Mouse (Mus musculus): ENCODE measurements at regions not wholly inside any gene's neighbourhood (a gene's known extent, or its start where the extent isn't known, plus 50 kb on each side); places are given as distances from the start of the nearest gene placed in this dataset.
"Not testable (repeated sequence)": the region's sequence is repeated elsewhere in the genome, so short reads cannot be mapped to it uniquely, and the experiment has no call there.

DNA sequence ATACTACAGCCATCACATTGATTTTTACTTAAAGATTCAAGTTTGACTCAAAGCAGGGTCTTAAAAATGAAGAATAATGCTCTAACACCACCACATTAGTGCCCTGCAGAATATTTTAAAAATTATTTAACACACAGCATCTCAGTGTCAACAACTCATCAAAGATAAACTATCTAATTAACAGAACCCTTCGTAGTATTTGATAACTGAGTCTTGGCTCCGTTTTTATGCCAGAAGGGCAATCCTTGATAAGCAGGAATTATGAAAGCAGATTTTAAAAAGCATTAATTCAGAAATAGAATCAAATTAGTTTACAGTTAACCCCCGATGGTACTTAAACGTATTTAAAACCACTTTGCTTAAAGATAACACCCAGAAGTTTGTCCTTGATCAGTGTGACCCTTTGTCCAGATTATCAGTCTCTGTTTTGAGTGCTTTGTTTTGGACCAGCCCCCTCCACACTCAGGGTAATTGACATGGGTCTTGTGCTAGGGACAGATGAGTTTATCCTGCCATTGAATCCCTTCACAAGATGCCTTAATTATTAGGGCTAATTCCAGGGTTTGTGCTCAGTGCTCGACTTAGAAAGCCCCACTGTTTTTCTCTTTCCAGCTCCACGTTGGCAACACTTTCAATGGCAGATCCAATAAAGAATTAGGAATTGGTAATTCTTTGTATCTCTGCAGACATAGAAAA lies 69.4 kb upstream of the Dph6 start:
- no peak overlapping the region for H3K27ac ChIP-seq (replicated peaks)
- H3K4me2 ChIP-seq: no peak overlapping the region
- no peak for ATAC-seq (ENCODE audit: extremely low read depth, insufficient number of reproducible peaks, low FRiP score, low TSS enrichment)
- 0 out of 2 replicates have a peak, but pooled peaks cover 5% of the 10 kb centered on the region for H3K4me1 ChIP-seq
- H3K27me3 ChIP-seq (replicated peaks): no peaks in the 10 kb centered on the region
- H3K9me3 ChIP-seq: no peaks in the 10 kb centered on the region
- no peak overlapping the region for H3K9ac ChIP-seq
- no peaks in the 10 kb centered on the region for H3K36me3 ChIP-seq
- H3K4me3 ChIP-seq: no peak overlapping the region
- WGBS: 38% methylated on average over 6 of the region's 6 CpGs

DNA sequence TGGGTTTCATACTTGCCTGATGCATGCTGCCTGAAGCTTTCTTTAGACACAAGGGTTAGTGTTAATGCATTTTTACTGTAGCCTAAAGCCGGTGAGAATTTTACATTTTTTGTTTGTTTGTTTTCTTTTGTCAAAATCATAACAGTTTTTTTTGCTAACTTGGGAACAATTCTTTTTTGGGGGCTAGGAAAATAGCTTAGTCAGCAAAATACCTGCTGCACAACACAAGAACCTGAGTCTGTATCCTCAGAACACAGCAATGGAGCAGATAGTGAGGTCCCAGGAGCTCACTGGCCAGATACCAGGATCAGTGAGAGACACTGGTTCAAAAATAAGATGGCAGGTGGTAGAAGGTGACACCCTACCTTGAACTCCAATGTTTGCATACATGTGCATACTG lies 72.4 kb upstream of the Dph6 start:
- no peak overlapping the region for H3K9ac ChIP-seq
- 0 out of 2 replicates have a peak, but pooled peaks cover 5% of the 10 kb centered on the region for H3K4me1 ChIP-seq
- H3K4me2 ChIP-seq: no peak overlapping the region
- H3K27ac ChIP-seq (replicated peaks): no peak overlapping the region
- no peaks in the 10 kb centered on the region for H3K27me3 ChIP-seq (replicated peaks)
- no peak overlapping the region for H3K4me3 ChIP-seq
- no peaks in the 10 kb centered on the region for H3K36me3 ChIP-seq
- no peaks in the 10 kb centered on the region for H3K9me3 ChIP-seq
- ATAC-seq (ENCODE audit: extremely low read depth, insufficient number of reproducible peaks, low FRiP score, low TSS enrichment): no peak
- 93% methylated on average over 1 of the region's 1 CpGs for WGBS

DNA sequence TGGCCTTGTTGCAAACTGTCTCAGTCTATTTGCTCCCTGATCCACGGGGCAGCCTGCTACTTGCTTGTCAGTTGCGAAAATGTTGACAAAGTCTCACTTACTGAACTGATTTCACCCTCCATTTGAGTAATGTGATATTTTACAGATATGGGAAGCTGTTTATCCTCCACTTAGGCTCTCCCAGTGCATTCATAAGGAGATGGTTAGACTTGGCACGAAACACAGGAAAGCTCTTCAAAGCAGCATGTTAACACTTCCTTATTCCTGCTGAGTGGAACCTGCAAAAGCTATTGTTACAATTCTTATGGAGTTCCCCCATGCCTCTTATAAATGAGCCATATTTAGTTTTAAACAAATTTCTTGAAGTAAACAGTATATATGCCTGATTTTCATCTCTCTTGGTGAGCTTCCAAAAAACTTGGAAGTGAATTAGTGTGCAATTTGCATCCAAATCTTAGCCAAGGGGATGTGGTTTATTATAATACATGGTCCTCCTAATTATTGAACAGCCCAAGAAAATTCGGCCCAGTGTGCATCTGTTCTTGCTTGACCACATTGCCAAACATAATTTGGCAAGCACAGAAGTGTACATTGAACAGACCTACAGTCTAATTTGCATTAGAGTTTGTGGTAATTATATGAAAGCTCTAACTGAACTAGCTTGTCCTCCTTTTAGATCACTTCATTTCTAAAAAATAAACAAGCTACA lies 80.3 kb upstream of the Dph6 start:
- no peak overlapping the region for H3K27ac ChIP-seq (replicated peaks)
- H3K9me3 ChIP-seq: no peaks in the 10 kb centered on the region
- H3K4me1 ChIP-seq: peaks cover 4% of the 10 kb centered on the region; the same call in 1 of the 2 replicates
- no peak overlapping the region for H3K9ac ChIP-seq
- 37% methylated on average over 4 of the region's 4 CpGs for WGBS
- ATAC-seq (ENCODE audit: extremely low read depth, insufficient number of reproducible peaks, low FRiP score, low TSS enrichment): no peak
- H3K4me3 ChIP-seq: no peak overlapping the region
- no peaks in the 10 kb centered on the region for H3K27me3 ChIP-seq (replicated peaks)
- no peak overlapping the region for H3K4me2 ChIP-seq
- H3K36me3 ChIP-seq: no peaks in the 10 kb centered on the region

DNA sequence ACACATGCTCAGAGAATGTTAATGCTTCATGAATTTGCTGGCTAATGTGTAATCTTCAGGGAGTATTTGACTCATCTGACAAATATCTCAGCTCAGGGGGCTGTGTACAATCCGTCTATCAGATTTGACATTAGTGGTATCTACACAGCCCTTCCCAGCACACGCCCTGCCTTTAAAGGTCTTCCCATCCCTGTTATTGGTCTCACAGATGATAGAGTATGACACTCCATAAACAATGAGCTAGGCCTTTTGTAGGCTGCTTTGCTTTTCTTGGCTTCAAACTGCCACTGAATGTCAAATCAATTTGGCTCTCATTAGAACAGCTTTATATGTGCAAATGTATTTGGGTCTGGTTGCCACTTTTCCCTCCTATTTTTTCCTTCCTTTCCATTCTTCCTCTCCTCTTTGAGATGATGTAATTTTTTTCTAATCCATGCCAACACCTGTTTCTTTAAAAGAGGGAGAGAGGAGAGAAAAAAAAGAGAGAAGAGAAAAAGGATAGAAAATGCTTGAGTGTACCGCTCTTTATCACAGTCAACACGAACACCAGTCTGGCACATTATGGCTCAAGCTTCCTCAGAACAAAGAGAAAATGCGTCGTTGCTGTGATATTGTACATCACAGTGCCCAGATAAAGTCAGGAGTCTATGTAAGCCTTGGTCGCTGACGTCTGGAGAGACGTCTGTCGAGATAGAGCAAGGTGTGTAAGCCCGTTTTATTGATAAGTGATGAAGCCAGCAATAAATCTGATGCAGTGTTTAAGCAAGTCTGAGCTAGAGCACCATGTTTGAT lies 84.9 kb upstream of the Dph6 start:
- no peaks in the 10 kb centered on the region for H3K9me3 ChIP-seq
- ATAC-seq (ENCODE audit: extremely low read depth, insufficient number of reproducible peaks, low FRiP score, low TSS enrichment): no peak
- no peaks in the 10 kb centered on the region for H3K27me3 ChIP-seq (replicated peaks)
- 0 out of 2 replicates have a peak overlapping the region, but pooled peaks have one; percentile 16 for H3K4me2 ChIP-seq
- peaks cover 4% of the 10 kb centered on the region; the same call in 1 of the 2 replicates for H3K4me1 ChIP-seq
- 0 out of 2 replicates have a peak overlapping the region, but pooled peaks have one; percentile 28 for H3K27ac ChIP-seq (replicated peaks)
- H3K4me3 ChIP-seq: no peak overlapping the region
- 42% methylated on average over 11 of the region's 11 CpGs for WGBS
- no peak overlapping the region for H3K9ac ChIP-seq
- no peaks in the 10 kb centered on the region for H3K36me3 ChIP-seq

DNA sequence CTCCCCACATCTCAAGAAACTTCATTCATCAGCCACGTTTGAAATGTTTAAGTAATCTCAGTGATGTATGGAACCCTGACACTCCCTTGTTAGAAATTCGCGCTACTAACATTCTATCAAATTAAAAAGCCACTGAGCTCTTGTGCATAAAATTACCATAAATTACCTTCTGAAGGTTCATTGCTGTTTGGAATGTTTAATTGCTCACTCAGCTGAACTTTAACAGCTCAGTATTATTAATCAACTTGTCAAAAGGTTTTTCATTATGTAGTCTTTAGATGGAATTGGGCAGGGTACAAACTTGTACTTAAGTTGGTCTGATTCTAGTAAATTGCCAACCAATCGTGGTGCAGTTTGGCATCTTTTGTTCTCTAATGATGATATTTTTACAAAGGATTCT lies 108.5 kb upstream of the Dph6 start:
- Histone ChIP-seq H3K9me3 (no peaks in the 10 kb centered on the region), H3K4me3 (no peak overlapping the region), H3K9ac (no peak overlapping the region), H3K27me3 (replicated peaks) (no peaks in the 10 kb centered on the region), H3K36me3 (no peaks in the 10 kb centered on the region), H3K4me2 (no peak overlapping the region), H3K27ac (replicated peaks) (no peak overlapping the region), H3K4me1 (no peaks in the 10 kb centered on the region)
- no peak for ATAC-seq (ENCODE audit: extremely low read depth, insufficient number of reproducible peaks, low FRiP score, low TSS enrichment)
- WGBS: 73% methylated on average over 4 of the region's 4 CpGs

DNA sequence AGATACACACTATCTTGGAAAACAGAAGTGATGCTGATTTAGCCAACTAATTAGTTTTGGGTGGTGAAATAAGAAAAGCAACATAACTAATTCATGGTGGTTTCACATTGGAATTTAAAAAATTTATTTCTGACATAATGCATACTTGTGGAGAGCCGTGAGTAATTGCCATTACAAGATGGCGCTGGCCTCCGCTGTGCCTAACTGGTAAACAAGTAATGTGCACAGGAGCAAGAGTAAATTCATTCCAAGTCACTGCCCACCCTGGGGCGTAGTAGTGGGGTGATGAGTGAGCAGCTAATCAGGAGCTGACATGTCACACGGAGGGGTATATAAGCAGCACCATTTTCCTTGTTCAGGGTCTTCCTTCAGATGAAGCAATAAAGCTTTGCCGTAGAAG lies 119.0 kb upstream of the Dph6 start:
- WGBS: 77% methylated on average over 6 of the region's 6 CpGs
- not testable (repeated sequence) for H3K4me3 ChIP-seq; H3K27me3 ChIP-seq (replicated peaks); H3K4me1 ChIP-seq; H3K9ac ChIP-seq; ATAC-seq (ENCODE audit: extremely low read depth, insufficient number of reproducible peaks, low FRiP score, low TSS enrichment); H3K9me3 ChIP-seq; H3K36me3 ChIP-seq; H3K27ac ChIP-seq (replicated peaks); H3K4me2 ChIP-seq

DNA sequence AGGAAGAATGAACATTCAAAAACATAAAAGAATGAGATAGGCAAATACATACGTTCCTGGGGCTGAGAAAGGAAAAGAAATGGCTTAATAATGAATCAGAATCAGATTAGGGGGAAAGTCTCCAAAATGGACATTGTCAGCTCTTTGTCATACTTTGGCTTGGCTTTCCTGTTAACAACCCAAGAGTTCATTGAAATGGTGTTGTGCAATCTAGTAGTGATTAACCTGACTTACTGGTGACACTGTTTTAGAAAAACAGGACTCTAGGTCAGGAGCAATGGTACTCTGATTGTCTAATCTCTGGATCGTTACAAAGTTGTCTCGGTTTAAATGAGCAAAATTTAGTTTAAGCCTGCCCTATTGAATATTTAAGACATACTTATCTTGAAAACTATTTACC lies 119.5 kb upstream of the Dph6 start:
- 73% methylated on average over 3 of the region's 3 CpGs for WGBS

DNA sequence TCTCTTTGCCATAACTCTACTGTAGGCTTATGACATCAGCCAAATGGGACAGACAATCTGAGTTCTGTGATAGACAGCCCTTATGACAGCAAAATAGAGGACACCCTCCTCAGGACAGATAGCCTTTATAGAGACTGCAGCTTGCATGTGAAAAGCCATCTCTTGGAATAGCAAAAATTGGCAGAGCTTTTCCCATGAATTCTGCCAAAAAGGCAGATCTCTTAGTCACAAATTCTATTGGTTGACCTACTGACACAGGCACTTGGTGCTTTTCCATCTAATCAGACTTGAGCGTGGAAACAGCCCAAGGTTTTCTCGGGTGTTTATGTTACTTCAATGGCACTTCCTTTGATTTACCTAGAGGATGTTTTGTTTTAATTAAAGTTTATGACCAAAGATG lies 120.8 kb upstream of the Dph6 start:
- Histone ChIP-seq H3K9me3 (no peaks in the 10 kb centered on the region), H3K4me2 (no peak overlapping the region), H3K27me3 (replicated peaks) (no peaks in the 10 kb centered on the region), H3K9ac (no peak overlapping the region), H3K4me3 (no peak overlapping the region), H3K27ac (replicated peaks) (0 out of 2 replicates have a peak overlapping the region, but pooled peaks have one; percentile 32), H3K36me3 (no peaks in the 10 kb centered on the region), H3K4me1 (no peaks in the 10 kb centered on the region)
- ATAC-seq (ENCODE audit: extremely low read depth, insufficient number of reproducible peaks, low FRiP score, low TSS enrichment): no peak
- 52% methylated on average over 2 of the region's 2 CpGs for WGBS

More for the DNA sequence above, 119.5 kb upstream of the Dph6 start:
- no peak for ATAC-seq (ENCODE audit: extremely low read depth, insufficient number of reproducible peaks, low FRiP score, low TSS enrichment)
- Histone ChIP-seq H3K4me3 (no peak overlapping the region), H3K4me1 (no peaks in the 10 kb centered on the region), H3K4me2 (no peak overlapping the region), H3K9ac (no peak overlapping the region), H3K27ac (replicated peaks) (no peak overlapping the region), H3K36me3 (no peaks in the 10 kb centered on the region), H3K27me3 (replicated peaks) (no peaks in the 10 kb centered on the region), H3K9me3 (no peaks in the 10 kb centered on the region)

DNA sequence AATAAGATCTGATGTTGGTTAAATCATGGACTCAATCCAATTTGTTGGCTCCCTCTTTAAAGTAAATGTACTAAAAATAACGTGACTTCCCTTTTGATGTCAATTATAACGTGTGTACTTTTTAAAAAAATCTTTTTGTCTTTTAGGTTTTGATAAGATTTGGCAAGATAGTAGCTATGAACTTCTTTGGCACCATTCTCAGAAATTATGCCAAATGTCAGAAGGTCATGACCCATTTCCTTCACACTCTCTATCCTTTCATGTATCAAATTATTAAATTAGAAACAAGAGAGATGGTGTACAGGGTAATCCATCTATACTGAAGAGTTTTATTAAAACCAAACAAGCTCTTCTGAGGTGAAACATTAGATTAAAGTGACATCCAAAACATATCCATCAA lies 121.4 kb upstream of the Dph6 start:
- Histone ChIP-seq H3K36me3 (no peaks in the 10 kb centered on the region), H3K4me3 (no peak overlapping the region), H3K9ac (no peak overlapping the region), H3K4me2 (no peak overlapping the region), H3K27ac (replicated peaks) (no peak overlapping the region), H3K4me1 (no peaks in the 10 kb centered on the region), H3K27me3 (replicated peaks) (no peaks in the 10 kb centered on the region), H3K9me3 (no peaks in the 10 kb centered on the region)
- ATAC-seq (ENCODE audit: extremely low read depth, insufficient number of reproducible peaks, low FRiP score, low TSS enrichment): no peak
- 57% methylated on average over 2 of the region's 2 CpGs for WGBS

DNA sequence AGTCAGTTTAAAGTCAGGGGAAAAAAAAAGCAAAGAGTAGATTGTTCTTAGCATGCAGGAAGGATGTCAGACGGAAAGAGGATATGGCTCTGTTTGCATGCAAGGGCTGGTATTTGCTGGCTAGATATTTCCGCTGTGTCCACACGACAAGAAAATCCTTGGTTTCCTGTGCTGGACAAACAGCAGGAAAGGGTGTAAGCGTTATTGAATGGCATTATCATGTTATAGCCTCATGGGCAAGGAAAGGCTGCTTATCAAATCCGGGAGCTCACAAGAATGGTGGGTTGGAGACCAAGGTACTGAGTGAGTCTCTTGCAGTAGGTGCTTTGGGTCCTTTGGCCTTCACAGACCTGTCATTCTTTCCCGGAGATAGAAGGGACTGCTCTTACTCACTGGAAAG lies 127.7 kb upstream of the Dph6 start:
- Histone ChIP-seq H3K9ac (no peak overlapping the region), H3K36me3 (no peaks in the 10 kb centered on the region), H3K4me1 (peaks cover 7% of the 10 kb centered on the region), H3K27me3 (replicated peaks) (no peaks in the 10 kb centered on the region), H3K27ac (replicated peaks) (peak overlapping the region; percentile 64), H3K9me3 (no peaks in the 10 kb centered on the region), H3K4me2 (no peak overlapping the region), H3K4me3 (no peak overlapping the region)
- WGBS: 49% methylated on average over 6 of the region's 6 CpGs
- peak; percentile 51; the same call in 1 of the 2 replicates for ATAC-seq (ENCODE audit: extremely low read depth, insufficient number of reproducible peaks, low FRiP score, low TSS enrichment)

DNA sequence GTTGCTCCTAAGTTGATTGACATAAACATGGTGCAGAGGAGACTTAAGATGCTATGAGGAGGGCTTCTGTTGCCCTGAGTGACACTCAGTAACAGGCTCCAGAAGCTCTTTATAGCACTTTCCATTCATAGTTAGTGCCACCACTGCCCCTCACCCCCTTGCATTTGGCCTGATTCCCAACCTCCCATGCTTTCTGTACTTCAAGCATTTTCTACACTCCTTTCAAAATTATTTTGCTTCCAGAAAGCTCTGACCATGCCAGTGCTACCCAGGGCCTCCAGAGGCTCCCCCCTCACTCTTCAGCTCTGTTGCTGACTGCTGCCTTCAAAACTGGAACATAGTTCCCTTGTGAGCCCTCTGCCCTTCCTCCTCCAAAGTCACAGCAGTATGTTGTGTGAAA lies 129.4 kb upstream of the Dph6 start:
- Histone ChIP-seq H3K4me1 (peaks cover 7% of the 10 kb centered on the region), H3K4me3 (no peak overlapping the region), H3K9me3 (no peaks in the 10 kb centered on the region), H3K27me3 (replicated peaks) (no peaks in the 10 kb centered on the region), H3K27ac (replicated peaks) (0 out of 2 replicates have a peak overlapping the region, but pooled peaks have one; percentile 9), H3K36me3 (no peaks in the 10 kb centered on the region), H3K9ac (no peak overlapping the region), H3K4me2 (no peak overlapping the region)
- no peak for ATAC-seq (ENCODE audit: extremely low read depth, insufficient number of reproducible peaks, low FRiP score, low TSS enrichment)

Measured in heart, embryonic 13.5 days (tissue).